Mouse (Mus musculus): ENCODE results near the gene Tpm3. TPM values are rescaled to one million over a fixed set of nuclear protein-coding genes. Genes with fewer than 3 reads are reported as not detected.
"Not testable (repeated sequence)": the region's sequence is repeated elsewhere in the genome, so short reads cannot be mapped to it uniquely, and the experiment has no call there.

The Tpm3 gene
- total RNA-seq, 2 experiments from 2014 or later: 46.8 to 51.5 TPM

DNA sequence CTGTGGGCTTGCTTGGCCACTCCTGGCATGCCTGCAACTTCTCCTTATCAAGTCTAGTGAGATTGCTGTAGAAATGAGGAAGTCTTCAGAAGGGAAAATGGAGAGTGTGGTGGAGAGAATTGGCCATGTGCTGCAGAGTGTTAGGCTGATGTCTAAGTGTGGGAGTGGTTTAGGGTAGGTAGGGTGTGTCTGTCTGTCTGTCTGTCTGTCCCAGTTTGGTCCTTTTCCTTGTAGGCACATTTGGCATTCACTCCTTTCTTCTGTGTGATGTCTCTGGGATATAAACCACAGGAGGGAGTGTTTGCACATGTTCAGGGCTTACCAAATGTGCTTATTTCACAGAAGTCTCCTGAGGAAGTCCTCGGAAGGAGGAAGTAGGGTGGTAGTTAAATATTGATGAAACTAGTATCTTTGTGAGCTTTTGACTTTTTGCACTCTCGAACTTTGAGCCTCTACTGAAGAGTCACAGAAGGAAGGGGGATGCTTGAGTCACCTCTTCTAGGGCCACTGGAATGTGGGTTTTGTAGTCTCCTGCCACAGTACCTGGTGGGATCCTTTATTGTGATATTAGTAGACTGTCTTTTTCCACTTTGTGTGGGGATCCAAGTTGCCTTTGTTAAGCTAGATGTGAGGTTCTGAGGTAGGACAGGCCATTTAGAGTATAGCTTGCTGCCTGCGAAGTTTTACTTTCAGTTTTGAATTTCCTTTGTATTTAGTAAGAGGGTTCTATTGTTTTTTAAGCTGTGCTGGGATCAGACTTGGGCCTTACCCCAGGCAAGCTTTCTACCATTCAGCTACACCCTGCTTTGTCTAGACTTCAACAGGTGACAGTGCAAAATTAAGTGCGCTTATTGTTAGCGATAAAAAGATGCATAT lies 9.2 kb downstream of the Tpm3 start:
- intact Hi-C loops (cut with DNase I): no loop called here
- DNase-seq (ENCODE audit: low spot score): no peak

DNA sequence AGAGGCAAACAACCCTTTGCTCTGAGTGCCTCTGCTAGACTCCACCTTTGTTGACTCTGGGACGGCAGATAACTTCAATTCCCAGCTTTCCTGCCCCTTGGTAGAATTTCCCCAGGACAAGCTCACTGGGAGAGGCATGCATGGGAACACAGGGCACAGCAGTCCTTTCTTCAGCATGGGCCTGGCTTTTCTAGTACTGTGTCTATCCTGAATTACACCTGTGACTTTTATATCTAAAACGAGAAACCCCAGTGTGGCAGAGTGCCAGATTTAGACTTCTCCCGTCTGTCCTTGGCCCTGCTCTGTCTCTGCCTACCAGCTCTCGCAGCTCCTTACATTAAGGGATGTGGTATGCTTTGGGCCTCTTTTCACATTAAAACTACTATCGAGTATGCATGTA lies 10.6 kb downstream of the Tpm3 start:
- intact Hi-C loops (cut with DNase I): no loop called here
- DNase-seq (ENCODE audit: low spot score): no peak

DNA sequence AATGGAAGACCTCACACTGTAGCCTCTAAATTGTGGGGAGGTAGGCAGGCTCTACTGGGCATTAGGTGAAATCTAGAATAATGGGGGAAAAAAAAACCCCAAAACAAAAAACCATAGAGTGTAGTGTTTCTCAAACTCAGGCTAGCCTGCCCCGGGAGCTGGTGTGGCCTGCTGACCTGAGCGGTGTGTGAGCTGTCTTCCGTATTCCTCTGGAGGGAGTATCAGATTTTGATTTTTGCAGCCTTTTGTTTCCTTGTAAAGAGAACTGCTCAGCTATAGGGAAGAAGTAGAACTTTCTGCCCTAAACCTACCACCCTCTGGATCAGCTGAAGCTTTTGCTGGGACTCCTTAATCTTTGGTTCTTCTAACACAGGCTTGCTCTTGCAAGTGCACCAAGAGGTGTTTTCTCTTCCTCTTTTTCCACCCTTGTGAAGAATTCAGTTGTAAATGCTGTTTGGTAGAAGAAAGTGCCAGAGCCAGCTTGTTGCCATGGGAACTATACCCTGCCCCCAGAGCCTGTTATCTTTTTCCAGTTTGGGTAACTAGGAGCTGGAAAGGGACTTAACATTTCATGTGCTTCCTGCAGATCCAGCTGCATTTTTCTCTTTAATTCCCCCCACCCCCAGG lies 11.4 kb downstream of the Tpm3 start:
- no peak for DNase-seq (ENCODE audit: low spot score)
- intact Hi-C loops (cut with DNase I): no loop called here

DNA sequence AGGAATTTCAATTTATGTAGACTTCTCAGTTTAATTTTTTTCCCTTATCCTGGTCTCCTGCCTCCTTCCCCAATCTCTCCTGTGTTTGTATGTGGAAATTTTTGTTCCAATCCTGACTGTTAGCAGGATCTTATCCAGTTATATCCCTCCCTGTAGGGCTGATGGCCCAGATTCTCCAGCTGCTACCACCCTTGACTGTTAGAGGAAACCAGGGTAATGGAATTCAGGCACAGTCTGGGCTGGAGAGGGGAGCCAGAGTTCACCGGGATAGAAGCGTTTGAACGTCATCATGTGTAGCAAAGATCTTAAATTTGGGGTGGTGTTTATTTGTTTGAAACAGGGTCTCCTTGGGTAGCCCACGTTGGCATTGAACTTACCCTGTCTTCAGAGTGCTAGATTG lies 12.3 kb downstream of the Tpm3 start:
- peak; percentile 20 for DNase-seq (ENCODE audit: low spot score)
- intact Hi-C loops (cut with DNase I): no loop called here

DNA sequence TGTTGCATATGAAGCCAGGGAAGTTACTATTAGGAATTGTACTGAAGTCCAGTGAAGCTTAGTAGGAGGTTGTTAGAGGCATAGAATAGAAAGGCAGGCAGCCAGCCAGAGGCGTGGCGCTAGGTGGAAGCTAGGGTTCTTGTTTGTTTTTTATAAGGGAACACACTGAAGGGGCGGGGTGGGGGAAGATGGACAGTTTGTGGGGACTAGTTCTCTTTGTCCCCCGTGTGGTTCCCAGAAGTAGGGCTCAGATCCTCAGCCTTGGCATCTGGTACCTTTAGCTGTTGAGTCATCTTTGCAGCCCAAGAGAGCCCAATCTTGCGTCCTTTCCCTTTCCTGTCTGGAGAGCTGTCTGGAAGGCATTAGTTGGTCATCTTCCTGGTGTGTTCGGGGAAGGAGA lies 12.8 kb downstream of the Tpm3 start:
- intact Hi-C loops (cut with DNase I): no loop called here
- DNase-seq (ENCODE audit: low spot score): no peak

DNA sequence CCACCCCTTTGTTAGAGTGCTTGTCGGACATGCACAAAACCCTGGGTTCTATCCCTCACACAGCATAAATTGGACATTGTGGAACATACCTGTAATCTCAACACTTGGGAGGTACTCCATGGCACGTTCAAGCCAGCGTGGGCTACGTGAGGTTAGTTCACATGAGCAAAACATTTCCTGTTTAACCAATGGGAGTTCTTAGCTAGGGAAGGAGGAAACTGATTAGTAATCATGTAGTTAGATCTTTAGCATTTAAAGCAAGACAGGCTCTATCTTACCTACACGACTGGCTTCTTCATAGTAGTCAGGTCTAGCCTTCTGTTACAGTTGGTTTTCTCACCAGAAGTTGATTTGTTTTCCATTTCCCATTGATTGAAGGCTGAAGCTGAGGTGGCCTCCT lies 13.6 kb downstream of the Tpm3 start:
- intact Hi-C loops (cut with DNase I): no loop called here
- DNase-seq (ENCODE audit: low spot score): no peak

DNA sequence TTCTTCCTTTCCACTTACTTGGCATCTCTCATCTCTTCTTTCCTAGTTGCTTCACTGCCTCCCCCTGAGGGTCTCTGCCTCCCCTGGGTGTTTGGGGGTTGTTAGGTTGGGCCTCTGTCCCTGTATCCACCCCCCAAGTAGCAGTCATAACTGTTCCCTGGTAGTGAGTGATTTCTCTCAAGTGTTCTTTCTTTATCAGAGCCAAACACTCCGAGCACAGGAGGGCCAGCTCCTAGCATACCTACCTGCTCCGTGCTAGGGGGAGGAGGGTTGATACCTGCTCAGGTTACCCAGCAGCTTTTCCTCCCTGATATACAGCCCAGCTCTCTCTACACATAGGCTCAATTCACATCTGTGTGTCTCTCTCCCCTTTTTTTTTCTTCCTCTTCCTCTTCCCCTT lies 16.2 kb downstream of the Tpm3 start:
- intact Hi-C loops (cut with DNase I): no loop called here
- no peak for DNase-seq (ENCODE audit: low spot score)

DNA sequence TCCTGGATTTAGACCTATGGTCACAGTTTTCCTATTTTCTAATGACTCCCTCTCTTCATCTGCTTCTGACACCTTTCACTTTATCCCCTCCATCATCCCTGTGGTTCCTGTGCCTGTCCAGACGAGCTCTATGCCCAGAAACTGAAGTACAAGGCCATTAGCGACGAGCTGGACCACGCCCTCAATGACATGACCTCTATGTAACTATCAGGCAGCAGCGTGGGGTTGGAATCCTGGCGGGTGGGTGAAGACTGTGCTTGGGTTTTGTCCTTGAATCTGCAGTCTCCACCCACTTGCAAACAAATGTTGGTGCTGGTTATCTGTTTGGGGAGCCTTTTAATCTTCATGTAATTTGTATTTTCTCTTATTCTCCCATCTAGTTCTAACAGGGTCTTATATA lies 18.4 kb downstream of the Tpm3 start:
- intact Hi-C loops (cut with DNase I): no loop called here
- no peak for DNase-seq (ENCODE audit: low spot score)

DNA sequence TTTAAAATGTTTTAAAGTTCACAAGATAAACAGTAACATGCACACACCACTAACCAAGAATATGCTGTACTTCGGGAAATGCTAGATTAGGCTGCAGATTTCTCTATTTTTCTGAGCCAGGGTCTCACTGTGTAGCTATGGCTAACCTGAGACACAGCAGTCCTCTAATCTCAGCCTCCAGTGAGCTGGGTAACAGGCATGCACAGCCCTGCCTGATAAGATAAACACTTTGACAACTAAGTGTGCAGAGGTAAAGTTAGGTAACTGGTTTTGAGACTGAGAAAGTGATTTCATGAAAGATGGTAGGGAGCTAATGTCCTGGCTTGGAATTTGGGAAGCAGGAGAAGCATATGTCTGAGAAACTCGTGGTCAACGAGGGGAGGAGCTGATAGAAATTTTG lies 22.0 kb downstream of the Tpm3 start:
- intact Hi-C loops (cut with DNase I): no loop called here

DNA sequence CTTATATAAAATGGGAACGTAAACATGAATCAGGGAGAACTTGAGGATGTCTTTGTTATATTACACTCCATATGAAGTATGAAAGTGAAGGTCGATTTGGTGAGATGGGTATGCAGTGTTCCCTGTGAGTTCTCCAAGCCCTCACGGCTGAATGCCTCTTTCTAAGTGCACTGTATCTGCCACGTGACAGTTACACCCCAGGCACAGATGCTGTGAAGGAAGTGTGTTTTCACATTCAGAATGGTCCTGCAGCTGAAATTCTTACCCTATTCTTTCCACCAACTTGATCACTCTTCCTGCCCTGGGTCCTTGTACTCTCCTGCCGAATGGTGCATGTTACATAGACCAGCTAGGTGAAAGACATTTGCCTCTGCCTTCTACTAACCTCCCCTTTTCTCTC lies 25.5 kb downstream of the Tpm3 start:
- intact Hi-C loops (cut with DNase I): no loop called here

More for the DNA sequence above, 22.0 kb downstream of the Tpm3 start:
- DNase-seq (ENCODE audit: low spot score): no peak

DNA sequence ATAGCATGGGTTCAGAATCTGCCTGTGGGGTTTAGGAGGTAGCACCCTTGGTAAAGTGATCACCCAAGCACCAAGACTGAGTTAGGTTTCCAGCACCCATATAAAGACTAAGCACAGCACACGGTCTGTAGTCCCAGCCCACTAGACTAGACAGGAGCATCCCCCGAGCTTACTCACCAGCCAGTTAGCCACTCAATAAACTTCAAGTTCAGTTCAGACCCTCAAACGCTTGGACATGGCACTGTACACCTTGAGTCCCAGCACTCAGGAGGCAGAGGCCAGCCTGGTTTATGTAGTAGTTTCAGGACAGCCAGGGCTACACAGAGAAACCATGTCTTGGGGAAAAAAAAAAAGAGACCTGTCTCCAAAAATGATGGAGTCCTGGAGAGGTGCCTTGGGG lies 28.6 kb downstream of the Tpm3 start:
- no peak for DNase-seq (ENCODE audit: low spot score)
- intact Hi-C loops (cut with DNase I): no loop called here

More for the DNA sequence above, 25.5 kb downstream of the Tpm3 start:
- no peak for DNase-seq (ENCODE audit: low spot score)

DNA sequence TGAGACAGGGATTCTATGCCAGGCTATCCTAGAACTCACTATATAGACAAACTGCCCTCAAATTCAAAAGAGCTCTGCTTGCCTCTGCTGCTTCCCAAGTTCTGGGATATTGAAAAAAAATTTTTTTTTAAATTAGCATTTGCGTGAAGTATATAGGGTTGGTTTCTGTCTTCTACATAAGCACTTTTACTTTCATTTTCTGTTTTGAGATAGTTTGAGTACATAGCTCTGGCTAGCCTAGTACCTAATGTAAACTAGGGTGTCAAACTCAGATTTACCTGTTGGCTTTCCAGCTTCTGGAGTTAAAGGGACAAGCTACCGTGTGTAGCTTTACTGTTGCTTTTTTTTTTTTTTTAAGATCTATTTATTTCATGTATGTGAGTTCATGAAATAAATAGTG lies 29.2 kb downstream of the Tpm3 start:
- intact Hi-C loops (cut with DNase I): no loop called here
- DNase-seq (ENCODE audit: low spot score): no peak

DNA sequence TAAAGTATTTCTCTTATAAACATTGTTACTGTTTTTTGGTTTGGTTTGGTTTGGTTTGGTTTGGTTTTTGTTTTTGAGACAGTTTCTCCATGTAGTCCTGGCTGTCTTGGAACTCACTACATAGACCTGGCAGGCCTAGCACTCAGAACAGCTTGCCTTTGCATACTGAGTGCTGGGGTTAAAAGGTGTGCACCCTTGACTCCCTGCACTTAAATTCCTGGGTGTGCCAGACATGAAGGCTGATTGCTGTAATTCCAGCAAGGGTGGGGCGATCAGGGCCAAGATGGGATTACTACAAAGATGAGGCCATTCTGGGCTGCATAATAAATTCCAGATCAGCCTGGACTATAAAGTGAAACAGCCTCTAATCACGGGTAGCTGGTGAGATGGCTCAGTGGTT lies 29.8 kb downstream of the Tpm3 start:
- no peak for DNase-seq (ENCODE audit: low spot score)
- intact Hi-C loops (cut with DNase I): no loop called here

DNA sequence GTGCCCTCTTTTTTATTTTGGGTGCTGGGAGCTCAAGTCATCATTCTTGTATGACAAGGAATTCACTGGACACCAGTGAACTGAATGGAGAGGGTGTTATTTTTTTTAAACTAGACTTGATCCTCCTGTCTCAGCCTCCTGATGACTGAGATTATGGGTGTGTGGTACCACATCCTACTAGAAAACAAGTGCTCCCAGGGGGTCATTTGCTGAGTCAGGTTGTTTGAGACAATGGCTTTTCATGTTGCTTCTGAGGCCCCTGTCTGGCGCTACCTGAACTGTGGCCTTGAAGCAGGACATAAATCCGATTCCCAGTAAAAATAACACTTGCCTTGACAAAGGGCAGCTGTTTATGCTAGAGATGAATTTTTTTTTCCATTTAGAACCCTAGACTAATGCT lies 30.7 kb downstream of the Tpm3 start:
- no peak for DNase-seq (ENCODE audit: low spot score)
- intact Hi-C loops (cut with DNase I): no loop called here

DNA sequence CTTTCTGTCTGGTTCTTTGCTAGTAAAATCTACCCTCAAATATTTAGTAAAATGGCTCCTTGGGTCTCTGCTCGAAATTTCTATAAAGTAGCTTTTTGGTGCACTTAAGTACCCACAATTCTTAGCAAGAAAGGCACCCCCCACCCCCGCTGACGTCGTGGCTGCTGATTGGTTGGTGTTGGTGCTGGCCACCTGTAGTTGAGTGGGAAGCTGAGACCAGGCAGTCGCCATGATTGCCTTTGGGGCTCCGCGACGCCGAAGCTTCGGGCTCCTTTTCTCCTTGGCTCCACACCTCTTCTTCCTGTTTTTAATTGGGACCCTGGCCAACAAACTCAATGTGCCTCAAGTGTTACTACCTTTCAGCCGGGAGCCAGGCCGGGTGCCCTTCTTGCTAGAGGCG lies 31.5 kb downstream of the Tpm3 start, which contains the start of gene Nup210l:
TSS of gene Nup210l (plus strand) at position 195 of the 400 bp plus-strand sequence.
- no peak for DNase-seq (ENCODE audit: low spot score)
- intact Hi-C loops (cut with DNase I): no loop called here

DNA sequence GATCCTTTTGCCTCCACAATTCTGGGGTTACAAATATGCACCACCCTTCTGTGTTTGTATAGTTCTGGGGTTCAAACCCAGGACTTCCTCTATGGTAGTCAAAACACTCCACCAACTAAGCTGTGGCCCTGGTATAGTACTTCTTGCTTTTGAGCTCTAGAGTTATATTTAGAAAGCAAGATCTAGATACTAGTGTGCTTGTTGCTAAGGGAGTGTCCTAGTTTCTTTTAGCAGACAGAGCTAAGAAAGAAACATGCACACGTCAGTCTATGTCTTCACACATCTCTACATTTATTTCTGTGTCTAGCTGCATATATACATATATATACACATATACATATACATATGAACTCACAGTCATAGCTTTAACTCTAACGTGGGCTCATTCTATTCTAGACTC lies 39.3 kb downstream of the Tpm3 start:
- intact Hi-C loops (cut with DNase I): no loop called here
- DNase-seq (ENCODE audit: low spot score): no peak

DNA sequence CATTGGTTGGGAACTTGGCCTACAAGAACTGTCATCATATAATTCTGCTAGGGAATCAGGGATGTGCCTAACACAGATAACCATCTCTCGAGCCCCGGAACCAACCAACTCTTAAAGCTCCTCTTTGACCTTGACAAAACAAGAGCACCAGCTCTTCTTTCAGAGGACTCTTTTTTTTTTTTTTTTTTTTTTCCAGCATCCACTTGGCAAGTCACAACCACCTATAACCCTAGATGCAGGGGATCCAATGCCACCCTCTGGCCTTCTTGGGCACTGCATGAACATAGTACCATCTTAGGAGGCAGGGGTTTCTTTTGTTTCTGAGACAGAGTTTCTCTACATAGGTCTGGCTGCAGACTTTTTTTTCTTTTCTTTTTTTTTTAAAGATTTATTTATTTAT lies 41.9 kb downstream of the Tpm3 start:
- no peak for DNase-seq (ENCODE audit: low spot score)
- intact Hi-C loops (cut with DNase I): no loop called here

DNA sequence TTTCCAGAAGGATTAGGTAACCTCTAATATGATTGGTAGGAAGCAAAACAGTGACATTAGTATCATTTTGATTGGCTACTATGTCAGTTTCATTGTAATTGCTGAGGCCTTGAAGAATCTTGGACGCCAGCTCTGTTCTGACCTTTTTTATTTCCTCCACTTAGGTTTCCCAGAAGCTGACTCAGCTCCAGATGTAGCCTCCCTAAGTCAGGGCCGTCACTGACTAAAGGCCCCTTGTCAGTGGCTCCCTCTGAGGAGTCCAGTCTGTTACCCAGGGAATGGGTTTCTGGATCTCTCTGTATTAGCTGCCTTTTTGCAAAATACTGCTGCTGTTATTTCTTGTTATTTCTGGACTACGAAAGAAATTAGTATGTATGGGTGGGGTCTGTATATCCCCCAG lies 43.1 kb downstream of the Tpm3 start:
- intact Hi-C loops (cut with DNase I): no loop called here
- DNase-seq (ENCODE audit: low spot score): no peak

DNA sequence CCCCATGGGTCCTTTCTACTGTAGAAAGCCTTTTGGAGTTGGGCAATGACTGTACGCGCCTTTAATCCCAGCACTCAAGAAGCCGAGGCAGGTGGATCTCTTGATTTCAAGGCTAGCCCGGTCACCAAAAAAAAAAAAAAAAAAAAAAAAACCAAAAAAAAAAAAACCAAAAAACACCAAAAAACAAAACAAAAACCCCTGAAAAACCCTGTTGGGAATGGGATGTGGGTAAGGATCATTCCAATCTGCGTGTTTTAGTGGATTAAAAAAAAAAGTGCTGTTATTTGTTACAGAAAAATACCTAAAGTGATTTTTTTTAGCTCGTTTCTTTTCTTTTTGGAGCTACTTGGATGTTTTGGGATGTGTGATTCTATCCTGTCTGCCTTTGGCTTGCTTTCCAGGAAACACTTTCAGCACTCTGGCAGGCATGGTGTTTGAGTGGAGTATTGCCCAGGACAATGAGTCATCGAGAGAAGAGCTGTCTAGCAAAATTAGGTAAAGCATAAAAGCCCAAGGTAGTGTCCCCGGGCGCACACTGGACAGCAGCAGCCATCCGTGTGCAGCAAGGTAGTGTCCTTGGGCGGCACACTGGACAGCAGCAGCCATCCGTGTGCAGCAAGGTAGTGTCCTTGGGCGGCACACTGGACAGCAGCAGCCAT lies 45.8 kb downstream of the Tpm3 start:
- intact Hi-C loops (cut with DNase I): no loop called here
- peak; percentile 9 for DNase-seq (ENCODE audit: low spot score)

DNA sequence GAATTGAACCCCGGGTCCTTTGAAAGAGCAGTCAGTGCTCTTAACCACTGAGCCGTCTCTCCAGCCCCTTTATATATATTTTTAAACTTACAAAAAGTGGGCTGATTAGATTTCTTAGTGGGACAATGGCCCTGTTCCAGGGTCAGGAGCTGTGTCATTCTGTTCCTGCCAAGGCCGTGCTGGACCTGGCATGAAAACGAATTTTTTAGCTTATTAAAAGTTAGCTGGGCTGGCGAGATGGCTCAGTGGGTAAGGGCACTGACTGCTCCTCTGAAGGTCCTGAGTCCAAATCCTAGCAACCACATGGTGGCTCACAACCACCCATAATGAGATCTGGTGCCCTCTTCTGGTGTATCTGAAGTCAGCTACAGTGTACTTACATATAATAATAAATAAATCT lies 49.6 kb downstream of the Tpm3 start:
- DNase-seq (ENCODE audit: low spot score); intact Hi-C loops (cut with DNase I): not testable (repeated sequence)

DNA sequence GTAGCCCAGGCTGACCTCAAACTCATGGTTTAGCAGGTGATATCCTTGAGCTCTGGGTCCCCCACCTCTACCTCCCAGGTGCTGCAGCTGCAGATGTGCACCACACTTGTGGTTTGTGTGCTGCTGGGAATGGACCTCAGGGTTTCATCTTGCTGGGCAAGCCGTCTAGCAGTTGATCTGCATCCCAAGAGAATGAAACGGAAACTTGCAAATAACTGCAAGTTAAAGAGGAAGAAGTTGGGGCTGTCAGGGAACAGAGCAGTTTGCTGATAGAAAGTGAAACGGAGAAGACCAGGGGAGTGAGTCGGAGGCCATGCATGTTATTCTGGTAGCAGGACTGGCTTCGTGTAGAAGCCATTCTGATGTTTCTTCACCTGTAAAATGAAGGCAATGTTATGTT lies 53.3 kb downstream of the Tpm3 start:
- intact Hi-C loops (cut with DNase I): no loop called here
- DNase-seq (ENCODE audit: low spot score): no peak
